Mouse (Mus musculus): Measurements from ENCODE around the gene Nkx2-5.

The Nkx2-5 gene

DNA sequence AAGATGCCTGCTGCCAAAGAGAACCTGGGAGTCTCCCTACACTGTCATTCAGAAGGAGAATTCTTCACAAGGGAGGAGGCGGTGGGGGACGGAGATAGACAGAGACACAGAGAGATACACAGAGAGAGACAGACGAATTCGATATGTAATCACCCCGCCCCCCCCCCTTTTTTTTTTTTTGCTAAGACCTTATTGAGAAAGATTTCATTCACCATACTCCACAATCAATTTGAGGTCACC, at the start of gene Nkx2-5:
Gene Nkx2-5, minus strand, starts transcription at position 101 of the 240 bp plus-strand sequence.
- no peak for DNase-seq (ENCODE audit: low read depth, low spot score)

DNA sequence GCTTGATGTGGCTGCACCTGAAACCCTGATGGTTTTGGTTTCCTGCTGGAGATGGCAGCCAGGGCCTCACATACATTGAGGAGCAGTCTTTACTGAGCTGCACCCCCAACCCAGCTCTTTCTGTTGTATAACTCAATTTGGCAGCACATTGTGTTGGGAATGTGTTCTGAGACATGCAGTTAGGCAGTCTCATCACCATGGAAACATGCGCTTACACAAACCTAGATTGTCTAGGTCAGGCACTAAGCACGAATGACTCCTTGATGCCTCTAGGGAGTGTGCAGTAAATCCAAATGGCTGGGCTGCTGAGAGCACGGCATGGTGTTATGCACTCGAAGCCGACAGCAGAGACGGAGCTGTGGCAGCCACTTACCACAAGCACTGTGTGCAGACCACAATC, 49.5 kb upstream of the Nkx2-5 start:
- DNase-seq (ENCODE audit: low read depth, low spot score): no peak

DNA sequence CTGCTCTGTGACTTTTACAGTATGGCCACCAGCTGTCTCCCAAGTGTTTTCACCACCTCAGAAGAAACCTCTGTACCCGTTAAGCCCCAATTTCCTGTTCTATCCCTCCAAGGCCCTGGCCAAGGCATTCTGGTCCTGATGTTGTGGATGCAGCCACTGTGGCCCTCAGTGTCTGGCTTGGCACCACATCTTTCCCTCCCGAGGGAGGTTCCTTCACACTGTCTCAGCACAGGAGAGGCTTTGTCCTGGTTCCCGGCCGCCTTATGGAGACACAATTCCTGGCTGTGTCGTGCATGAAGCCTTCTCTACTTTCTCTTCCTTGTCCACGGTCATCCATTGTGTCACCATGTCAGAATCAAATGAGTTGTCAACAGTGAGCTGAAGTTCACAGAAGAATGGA, 48.7 kb upstream of the Nkx2-5 start:
- DNase-seq (ENCODE audit: low read depth, low spot score): no peak

DNA sequence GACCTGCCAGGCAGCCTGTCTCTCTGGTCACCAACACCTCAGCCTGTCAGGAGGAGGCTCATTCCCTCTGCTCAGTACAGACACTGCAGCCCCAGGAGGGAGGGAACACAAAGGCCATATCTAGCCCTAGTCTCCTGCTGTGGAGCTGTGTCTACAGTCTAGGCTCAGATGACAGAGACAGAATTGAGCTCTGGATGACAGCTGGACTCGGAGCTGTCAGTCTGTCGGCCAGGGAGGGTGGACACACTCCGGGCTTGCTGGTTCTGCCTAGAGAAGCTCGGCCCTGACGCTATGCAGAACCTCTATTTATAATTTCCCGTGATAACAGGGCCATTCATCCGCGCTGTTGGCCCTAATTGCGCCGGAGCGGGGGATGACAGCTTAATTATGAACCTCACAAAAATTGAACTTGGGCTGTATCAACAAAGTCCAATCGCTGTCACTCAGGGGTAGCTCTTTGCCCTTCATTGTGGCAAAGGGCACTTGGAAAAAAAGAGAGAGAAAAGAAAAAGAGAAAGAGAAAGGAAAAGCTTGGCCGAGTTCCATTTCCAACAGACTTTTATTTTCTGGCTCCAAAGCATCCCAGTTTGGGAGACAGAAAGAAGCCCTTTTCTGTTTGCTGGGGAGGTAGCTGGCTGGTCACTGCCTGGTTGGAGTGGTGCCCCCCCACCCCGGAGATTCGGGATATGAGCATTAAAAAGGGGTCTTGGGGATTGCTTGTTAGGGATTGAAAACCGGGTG, 48.0 kb upstream of the Nkx2-5 start:
- DNase-seq (ENCODE audit: low read depth, low spot score): no peak

DNA sequence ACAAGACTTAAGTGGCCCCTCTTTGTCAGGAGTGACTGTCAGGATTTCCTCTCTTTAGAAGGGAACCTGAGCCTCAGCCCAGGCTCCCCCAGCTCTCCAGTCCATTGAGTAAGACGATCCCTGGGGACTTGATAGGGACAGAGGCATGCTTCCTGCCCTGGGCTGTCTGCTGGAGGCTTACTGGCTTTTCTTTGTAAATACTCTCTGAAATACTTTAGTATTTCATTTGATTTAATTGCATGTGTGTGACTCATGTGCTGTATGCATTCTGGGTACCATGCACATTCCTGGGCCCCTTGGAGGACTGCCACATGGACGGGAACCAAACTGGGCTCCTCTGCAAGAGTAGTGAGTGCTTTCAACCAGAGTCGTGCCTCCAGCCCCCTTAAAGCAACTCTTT, 43.1 kb upstream of the Nkx2-5 start:
- DNase-seq (ENCODE audit: low read depth, low spot score): no peak

DNA sequence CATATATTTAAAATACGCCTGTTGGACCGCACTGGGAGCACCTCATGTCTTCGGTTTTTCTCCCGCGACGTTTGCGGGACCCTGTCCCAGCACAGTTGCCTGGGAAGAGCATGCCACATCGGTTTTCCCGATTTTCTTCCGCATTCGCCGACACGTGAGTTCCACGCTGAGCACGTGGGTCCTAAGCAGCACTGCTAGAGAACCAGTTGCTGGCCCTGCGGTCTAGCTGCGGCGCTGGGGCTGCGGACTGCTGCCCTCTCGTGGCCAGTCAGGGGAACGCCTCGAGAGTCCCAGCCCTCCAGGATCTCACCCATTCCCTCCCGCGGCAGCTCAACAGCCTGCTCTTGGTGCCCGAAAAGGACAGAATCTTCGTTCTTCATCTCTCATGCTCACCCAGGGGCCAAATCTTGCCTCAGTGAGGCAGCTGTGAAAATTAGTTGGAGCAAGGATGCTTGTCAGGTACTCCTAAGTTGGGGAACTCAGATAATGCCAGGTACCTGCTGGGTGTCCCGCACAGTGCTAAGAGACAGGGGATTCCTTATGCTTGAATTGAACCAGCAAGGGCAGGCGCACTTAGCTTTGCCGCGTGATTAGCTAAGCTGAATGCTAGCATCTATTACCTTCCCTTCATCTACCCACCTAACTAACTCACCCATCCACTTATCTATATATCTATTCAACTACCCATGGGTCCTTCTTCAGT, 41.4 kb upstream of the Nkx2-5 start:
- DNase-seq (ENCODE audit: low read depth, low spot score): peak; percentile 55

DNA sequence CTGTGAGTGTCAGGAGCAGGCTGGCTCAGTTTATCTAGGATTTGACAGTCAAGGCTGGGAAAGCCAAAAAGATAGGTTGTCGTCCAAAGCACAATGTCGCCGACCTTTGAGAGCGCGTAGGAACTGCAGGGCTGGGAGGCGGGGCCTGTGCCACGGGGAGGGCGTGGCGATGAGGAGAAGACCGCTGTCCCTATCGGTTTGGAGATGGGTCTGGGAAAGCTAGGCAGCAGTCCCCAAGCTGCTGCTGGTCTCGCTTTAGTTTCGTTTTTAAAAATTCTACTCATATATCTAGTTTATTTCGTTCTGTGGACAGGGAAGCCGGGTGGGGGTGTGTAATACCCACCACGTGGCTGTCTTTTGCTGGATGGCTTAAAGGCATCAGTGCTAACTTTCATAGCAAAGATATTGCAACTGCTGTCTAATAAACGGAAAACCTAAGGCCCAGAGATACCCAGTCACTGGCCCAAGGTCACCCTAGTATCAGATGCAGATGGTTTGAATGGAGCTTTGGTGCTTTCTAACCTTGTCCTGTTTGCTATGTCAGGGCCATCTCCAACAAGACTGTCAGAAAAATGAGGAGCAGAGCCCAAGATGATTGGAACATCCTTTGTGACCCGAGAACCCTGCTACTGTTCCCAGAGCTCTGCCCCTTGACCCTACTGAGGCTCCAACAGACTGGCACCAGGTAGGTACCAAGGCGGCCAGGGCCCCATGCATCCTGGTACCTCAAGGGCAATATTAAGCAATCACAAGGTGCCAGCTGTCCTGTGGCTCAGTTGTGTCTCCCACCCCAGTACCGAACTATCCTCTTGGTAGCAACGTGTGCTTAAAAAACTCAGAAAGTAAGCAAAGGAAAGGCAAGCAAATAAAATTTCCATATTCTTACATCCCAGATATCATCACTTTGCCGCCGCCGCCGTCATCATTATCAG, 40.5 kb upstream of the Nkx2-5 start:
- DNase-seq (ENCODE audit: low read depth, low spot score): peak; percentile 55

DNA sequence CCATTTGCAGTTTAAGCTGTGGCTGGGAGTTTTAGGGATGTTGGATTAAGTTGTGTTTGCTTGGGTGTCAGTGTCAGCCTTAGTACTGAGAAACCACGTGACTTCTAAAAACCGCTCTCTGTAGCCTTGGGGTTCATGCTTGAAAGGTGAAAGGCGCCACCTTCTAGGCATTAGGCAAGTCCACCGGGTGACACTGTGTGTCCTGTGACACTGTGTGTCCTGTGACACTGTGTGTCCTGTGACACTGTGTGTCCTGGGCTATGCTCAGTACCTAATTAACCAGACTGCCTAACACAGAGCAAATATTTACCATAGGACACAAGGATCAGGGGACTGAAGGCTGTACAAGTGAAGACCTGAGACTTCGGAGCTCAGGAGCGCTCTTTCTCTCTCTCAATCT, 38.8 kb upstream of the Nkx2-5 start:
- DNase-seq (ENCODE audit: low read depth, low spot score): no peak

DNA sequence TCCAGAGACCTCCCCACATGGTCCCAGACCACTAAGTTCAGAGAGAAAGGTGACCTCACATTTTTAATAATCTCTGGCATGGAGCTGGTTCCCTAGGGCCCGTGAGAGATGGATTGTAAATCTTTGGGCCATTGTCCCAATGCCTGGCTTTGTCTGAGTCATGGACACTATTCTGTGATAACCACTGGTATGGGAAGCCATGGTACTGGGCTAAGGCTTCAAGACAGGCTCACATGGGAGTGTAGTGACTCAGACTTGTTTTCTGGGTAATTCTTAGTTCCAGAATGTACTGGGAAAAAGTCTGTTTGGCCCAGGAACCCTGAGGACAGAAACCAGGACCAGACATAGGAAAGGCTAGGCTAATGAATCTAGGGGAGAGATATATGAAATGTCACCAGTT, 37.9 kb upstream of the Nkx2-5 start:
- no peak for DNase-seq (ENCODE audit: low read depth, low spot score)

DNA sequence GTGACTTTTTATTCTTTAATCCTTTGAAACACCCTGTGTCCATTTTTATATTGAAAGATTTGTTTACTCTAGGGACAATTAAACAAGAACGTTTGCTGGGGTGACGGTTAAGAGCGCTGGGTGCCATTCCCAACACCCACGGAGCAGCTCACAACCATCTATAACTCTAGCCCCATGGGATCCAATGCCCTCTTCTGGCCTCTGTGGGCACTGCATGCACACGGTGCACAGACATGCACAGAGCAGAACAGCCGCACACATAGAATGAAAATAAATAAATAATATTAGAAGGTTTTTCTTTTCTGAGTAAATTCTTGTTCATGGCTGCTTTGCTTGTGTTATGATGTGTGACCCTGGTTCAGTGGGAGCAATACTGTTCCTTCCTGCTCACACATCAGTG, 34.4 kb upstream of the Nkx2-5 start:
- no peak for DNase-seq (ENCODE audit: low read depth, low spot score)

DNA sequence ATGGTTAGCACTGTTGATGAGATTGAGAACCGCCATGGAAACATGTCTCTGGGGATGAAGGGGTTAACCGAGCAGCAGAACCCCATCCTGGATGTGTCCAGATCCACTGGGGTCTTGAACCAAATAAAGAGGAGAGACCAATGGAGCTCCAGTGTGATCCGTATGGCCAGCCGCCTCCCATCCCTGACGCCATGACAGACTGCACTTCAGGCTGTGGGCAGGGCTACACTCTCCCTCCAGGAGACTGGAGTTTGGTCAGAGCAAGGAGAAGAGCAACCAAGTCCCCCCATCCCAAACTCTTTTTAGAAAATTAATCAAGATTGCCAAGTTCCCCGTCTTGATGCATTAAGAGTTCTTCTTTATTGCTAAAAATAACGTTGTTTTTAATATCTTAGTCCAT, 33.1 kb upstream of the Nkx2-5 start:
- no peak for DNase-seq (ENCODE audit: low read depth, low spot score)

DNA sequence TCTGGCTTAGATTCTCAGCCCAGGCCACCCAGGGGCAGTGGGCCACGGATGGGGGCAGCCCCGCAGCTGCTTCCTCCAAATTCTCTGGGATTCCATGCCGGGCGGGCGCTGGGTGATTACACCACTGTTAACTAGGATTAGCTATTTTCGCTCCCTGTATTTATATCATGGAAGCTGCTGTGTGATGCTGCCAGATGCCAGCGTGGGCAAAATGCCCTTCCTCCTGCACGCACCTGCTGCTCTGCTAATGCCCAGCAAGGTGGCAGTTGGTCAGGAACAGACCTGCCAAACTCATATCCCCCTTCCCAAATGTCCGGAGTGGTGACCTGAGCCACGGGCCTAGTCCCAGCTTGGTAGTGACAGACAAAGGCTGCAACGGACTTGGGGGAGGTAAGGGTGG, 29.7 kb upstream of the Nkx2-5 start:
- no peak for DNase-seq (ENCODE audit: low read depth, low spot score)

DNA sequence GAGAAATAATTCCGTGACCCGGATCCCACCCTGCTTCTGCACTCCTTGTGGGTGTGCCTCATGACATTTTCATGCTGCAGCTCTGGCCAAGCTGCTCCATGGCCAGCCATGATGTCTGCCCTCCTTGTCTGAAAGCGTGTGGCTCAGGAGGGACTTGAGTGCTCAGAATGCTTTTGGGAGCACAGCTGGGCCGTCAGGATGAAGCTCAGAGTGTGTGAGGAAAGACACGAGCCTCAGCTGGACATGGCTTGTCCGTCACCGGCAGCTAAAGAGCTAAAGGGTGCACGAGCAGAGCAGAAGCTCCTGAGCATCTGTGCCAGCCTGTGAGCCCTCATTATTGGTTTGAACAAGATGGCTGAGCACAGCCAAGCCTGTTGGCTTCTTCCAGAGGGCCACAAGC, 28.7 kb upstream of the Nkx2-5 start:
- DNase-seq (ENCODE audit: low read depth, low spot score): no peak

DNA sequence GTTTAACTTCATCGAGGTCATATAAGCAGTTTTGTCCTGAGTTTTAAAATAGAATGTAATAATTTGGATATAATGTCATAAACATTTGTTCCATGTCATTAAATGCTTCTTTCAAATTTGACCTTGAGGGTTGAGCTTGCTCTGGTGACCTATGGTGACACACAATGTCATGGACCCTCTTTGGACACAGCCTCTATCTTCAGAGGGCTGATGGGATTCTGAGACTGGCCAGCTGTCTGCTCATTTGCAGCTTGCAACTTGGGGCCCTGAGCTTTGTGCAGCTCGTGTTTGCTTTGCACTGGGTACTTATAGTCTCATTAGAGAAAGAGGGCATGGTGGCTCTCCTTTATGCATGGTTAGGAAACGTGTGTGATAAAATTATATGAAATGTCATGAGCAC, 28.1 kb upstream of the Nkx2-5 start:
- DNase-seq (ENCODE audit: low read depth, low spot score): no peak

DNA sequence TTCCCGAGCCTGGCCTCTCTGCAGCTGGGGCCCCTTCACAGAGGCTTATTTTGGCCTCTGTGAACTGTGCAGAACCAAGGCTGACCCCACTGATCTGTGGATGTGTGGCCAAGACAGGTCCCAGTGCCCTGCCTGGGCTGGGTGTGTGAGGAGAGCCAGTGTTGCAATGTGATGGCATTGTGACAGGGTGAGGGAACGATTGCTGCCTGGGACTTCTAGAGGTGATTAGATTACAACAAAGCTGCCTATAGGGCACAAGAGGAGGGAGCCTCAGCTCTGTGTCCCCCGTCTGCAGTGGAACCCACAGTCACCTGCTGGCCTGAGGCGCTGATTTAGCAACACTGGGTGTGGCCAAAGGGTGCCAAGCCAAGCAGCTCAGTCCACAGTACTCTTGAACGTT, 23.9 kb upstream of the Nkx2-5 start:
- DNase-seq (ENCODE audit: low read depth, low spot score): no peak

DNA sequence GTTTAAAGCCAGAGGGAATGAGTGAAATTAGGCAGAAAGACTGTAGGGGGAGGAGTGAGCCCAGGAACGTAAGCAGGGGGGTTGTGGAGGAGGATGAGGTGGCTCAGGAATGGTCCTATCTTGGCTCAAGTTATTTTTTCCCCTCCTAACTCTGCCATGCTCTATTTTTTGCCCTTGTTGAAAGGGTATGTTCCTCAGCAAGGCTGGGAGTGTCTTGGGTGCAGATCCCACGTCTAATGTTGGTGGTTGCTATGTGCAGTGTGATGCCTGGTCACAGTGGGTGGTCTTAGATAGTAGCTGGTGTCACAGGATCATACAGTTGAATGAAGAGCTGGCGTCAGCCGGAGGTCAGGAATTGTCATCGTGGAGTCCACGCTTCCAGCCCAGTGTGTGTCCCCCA, 20.3 kb upstream of the Nkx2-5 start:
- DNase-seq (ENCODE audit: low read depth, low spot score): no peak

DNA sequence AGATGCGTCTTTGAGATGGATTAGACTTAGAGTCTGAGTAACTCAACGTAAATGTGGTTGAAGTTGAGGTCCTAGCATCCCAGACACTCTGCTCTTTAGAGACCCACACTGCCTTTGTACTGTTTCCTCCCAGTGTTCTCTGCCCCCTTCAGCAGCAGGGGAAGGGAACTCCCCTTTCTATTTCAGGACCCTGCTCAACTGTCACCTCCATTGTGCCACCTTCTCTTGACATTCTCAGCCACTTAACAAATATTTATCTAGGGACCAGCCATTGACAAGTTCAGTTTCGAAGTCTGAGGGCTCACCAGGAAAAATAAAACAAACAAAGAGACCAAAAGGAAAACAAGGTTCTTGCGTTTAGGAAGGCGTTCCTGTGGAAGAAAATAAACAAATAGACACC, 19.5 kb upstream of the Nkx2-5 start:
- no peak for DNase-seq (ENCODE audit: low read depth, low spot score)

DNA sequence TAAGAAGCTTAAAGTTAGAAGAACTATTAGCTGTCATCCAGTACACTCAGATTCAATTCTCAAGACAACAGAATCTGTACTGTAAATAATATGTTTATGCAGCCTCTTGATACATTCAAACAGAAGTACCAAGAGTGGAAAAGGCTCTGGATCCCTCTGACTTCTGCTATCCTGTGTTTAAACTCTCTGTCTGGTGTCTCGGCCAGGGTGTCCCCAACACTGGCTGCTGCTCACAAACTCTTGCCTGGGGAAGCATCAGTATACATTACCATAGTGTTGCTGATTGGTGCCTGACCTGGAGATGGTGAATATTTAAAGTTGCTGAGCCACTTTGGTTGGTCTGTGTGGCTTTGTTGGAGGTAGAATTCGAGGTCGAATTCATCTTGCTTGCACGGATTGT, 17.0 kb upstream of the Nkx2-5 start:
- no peak for DNase-seq (ENCODE audit: low read depth, low spot score)

DNA sequence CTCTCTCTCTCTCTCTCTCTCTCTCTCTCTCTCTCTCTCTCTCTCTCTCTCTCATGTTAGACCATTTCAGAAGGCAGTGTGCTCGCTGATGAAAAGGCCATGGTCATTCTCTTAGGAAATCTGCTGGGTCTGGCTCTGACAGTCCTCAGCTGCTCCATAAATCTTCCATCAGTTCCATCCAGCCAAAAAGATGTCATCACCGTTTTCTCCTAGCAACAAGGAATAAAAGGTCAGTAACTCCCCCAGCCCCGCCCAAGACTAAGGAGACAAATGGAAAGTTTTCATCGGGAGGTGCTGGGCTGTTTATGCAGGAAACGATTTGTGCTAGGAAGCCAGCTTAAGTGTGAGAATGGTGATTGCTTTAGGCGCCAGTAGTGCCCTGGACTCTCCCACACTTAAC, 16.6 kb upstream of the Nkx2-5 start:
- no peak for DNase-seq (ENCODE audit: low read depth, low spot score)

DNA sequence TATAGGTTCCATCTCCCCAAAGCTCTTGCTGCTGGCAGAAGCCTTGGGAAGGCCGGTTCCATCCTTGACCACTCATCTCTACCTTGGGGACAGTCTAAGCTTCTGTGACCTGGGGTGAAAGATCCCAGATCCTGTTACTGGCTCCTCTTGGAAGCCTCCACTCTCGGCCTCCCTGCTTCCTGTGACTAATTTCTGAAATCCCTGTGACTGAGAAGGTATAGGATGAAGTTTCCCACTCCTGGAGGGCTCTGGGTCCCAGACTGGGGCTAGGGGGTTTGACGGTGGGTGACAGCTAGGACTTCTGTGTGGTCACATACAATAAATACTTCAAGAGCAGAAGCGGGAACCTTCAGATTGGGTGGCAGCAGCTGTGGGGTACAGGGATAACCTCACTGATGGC, 16.1 kb upstream of the Nkx2-5 start:
- DNase-seq (ENCODE audit: low read depth, low spot score): no peak

DNA sequence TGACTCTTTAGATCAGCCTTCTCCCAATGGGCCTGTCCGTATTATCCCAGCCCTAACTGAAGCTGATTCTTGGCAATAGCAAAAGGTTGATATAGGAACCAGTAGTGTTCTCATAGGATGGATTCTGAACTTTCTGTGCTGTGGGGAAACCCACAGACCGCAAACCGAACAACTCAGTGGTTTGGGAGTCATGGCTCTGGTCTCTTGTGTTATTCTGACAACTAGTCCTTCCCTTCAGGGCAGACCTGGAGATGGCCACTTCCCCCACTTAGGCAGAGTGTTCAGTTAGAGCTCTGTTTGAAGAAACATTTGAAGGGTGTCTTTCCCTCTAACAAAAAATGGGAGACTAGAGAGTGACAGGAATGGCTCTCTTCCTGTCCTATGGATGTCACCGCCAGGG, 7.5 kb upstream of the Nkx2-5 start:
- no peak for DNase-seq (ENCODE audit: low read depth, low spot score)

DNA sequence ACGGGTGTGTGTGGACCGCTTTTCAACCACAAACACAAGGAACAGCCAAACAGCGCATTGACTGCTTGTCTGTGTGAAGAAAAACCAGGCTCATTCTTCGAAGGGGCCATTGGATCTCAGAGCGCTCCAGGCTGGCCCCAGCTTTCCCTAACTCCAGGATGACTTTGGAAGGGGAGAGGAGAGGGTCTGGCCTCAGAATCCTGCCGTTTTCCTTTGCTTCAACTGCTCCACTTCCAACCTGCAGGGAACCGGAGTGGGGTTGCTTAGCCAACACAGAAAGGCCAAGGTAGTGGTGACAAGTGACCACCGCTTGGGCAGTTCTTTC, 6.3 kb upstream of the Nkx2-5 start:
- no peak for DNase-seq (ENCODE audit: low read depth, low spot score)
